Mouse (Mus musculus) c-Kit-positive CD71-negative TER-119-negative erythroid progenitor cells, embryonic 14.5 days (primary cell): ENCODE results near the gene Gjd3.

Experiments used
- DNase-seq: peaks from one replicate; pipeline ENCODE4 v3.0.0-alpha.2; 2013; ENCODE audit warnings: low read depth

Gene Gjd3

GRCm38 (mm10) chr11:98981289-98981996 lies 1.4 kb downstream of the Gjd3 start:
- no peak for DNase-seq

DNA sequence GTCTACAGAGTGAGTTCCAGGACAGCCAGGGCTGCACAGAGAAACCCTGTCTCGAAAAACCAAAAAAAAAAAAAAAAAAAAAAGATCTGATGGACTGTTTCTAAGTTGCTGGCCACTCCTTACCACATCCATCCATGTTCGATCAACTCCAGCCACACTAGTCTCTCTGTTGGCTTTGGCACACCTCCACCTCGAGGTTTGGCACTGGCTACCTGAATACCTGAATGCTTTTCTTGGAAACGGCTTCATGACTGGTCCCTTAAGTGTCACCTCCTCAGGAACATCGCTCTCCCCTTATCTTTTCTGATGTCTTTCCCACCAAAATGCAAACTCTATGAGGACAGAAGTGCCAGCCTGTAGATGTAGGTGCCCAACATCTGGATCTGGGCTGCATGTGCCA lies 3.5 kb downstream of the Gjd3 start:
- DNase-seq = no peak

- no peak for DNase-seq
Observed at GRCm38 (mm10) chr11:98978526-98979148, 4.2 kb downstream of the Gjd3 start.

DNA sequence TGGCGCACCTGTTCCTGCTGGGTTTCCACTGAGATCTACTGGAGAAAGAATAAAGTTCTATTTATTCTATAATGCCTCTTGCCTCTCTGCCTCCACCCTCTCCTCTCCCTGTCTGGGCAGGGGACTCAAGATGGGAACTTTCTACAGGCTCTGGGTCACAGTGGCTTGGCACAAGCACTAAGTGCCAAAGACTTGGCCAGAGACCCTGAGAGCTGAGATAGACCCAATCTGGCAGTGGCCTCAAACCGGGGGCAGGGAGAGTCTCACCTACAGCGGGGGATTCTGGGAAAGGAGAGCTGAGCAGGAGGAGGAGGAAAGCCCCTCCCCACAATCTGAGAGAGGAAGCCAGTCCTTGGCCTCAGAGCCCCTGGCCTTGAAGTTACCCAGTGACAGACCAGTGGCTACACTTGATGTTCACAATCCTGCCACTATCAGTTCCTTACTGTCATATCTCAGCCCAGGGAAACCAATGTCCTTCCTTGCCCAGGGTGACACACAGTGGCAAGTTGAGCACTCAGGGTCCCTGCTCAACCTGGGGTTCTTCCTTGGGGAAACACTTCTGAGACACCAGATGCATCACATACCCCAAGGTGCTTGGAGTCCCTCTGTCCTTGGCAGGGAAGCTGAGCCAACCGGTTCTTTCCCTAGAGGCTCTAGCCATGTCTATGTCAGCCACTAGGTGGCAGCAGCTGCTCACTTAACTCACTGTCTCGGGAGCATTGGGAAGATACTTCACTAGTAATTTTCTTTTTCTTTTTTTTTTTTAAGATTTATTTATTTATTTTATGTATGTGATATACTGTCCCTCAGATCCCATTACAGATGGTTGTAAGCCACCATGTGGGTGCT lies 7.7 kb downstream of the Gjd3 start:
- no peak for DNase-seq

- no peak for DNase-seq
Observed at GRCm38 (mm10) chr11:98974213-98974612, 8.6 kb downstream of the Gjd3 start.

GRCm38 (mm10) chr11:98973584-98973983 lies 9.2 kb downstream of the Gjd3 start:
- DNase-seq = no peak

DNA sequence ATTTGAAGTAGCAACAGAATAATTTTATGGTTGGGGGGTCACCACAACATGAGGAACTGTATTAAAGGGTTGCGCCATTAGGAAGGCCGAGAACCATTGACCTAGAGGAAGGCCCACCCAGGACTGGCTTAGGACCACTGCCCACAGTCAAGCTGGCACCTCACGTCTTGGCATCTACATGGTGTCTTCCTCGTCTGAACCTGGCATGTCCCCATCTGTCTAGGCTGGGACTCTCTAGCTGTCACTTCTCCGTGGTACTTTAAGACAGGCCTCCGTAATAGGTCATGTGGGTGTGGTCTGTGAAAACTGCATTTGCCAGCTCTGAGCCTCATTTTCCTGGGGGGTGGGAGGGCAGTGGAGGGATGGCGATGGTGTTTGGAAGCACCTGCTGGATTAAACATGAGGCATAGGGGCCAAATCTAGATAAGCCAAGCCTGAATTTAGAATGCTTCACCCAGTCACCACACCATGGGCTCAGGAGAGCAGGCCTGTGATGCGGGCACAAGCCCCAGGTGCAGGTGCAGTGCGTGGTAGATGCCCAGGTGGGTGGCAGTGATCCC lies 9.9 kb downstream of the Gjd3 start:
- no peak for DNase-seq

- DNase-seq = no peak
Observed at GRCm38 (mm10) chr11:98972215-98972614, 10.6 kb downstream of the Gjd3 start.

- no peak for DNase-seq
Observed at GRCm38 (mm10) chr11:98971316-98972031, 11.3 kb downstream of the Gjd3 start.

DNA sequence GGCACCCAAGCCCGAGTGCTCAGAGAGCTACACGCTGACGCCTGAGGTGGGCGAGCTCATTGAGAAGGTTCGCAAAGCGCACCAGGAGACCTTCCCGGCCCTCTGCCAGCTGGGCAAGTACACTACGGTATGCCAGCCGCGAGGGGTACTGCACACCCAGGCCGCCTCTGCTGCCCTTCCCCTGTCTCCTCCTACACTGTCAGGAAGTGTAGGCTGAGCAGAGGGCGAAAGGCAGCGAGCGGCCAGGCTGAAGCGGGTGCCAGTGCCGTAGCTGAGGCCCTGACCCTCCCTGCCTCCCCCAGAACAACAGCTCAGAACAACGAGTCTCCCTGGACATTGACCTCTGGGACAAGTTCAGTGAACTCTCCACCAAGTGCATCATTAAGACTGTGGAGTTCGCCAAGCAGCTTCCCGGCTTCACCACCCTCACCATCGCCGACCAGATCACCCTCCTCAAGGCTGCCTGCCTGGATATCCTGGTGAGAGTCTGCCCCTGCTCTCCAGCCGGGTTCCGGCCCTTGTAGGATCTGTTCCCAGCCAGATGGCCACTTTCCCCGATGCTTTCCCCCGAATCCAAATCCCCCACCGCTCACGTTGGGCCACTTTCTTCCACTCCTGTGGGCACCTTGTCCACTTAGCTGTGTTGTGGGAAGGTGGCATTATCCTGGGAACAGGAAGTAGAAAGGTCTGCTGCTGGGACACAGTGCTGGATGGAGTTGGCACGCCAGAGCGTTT lies 12.5 kb downstream of the Gjd3 start:
- no peak for DNase-seq

DNA sequence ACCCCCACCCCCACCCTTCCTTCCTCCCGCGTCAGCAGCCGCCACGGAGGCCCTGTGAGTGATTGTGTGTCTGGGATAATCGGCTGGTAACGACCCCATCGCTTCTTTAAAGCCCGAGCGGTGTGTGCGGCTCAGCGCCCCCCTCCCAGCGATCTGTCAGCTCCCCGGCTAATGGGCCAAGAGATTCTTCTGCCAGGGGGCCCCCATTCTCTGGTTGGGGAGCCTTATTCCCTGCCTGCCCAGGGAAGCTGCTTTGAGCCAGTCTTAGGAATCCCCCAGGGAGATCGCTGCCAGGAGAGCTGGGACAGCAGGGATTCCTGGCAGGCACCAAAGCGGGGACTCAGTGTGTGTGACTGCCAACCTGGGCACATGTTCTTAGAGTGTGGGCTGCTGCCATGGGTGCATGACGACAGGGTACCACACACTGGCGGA lies 13.3 kb downstream of the Gjd3 start:
- DNase-seq = no peak

- DNase-seq = no peak
Observed at GRCm38 (mm10) chr11:98968716-98969495, 13.9 kb downstream of the Gjd3 start.

GRCm38 (mm10) chr11:98968079-98968478 lies 14.7 kb downstream of the Gjd3 start:
- no peak for DNase-seq

DNA sequence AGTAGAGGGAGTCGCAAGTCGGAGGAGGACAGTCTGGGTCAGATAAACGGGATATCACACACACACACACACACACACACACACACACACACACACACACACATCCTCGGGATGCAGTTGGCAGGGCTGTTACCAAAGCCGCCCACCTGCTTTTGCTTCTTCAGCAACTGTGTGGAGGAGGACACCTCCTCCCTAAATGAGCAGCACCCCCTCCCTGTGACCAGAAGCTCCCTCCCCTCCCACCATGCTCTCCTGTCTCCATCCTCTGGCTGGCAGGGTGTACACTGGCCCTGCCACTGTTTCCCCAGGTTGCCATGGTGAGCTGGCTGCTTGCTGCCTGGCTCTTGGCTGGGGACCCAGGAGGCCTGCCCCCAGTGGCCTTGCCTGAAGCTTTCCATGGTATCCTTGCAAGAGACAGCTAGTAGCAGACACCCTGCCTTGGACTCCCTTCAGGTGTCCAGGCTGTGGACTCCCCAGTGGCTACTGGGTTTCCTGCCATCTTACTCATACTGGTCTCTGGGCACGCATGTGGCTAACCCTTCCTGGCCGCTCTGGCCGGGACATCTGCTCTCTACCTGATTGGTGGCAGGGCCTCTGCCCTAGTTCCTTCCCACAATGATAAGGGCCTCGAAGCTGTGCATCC lies 16.2 kb downstream of the Gjd3 start:
- no peak for DNase-seq

DNA sequence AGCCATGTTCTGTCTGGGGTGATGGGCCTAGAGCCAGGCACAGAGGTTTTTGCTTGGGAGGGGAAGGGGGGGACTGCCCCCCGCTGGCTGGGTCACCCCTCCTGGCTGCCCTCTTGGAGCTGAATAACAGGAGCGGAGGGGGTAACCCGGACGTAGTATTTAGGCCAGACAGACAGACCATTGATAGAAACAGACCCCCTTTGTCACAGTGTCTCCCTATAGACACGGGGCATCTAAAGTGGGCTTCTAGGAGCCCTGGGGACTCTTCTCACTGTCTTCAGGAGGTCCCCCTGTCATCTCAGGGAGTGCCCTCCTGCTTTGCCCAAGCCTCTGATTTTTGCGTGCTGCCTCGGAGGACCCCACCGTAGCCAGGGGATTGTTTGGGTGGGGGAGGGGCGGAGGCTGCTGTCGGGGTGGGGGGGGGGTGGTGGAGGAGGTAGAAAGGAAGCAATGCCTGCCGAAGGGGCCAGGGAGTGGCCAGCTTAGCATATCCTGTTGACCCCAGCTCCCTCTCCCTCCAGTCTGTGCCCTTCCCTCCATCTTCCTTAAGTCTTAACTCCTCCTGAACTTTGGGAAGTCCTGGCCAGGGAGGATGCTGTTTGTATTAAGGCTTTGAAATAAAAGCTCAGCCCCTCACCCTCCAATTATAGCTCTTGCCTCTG lies 17.3 kb downstream of the Gjd3 start:
- DNase-seq = no peak

DNA sequence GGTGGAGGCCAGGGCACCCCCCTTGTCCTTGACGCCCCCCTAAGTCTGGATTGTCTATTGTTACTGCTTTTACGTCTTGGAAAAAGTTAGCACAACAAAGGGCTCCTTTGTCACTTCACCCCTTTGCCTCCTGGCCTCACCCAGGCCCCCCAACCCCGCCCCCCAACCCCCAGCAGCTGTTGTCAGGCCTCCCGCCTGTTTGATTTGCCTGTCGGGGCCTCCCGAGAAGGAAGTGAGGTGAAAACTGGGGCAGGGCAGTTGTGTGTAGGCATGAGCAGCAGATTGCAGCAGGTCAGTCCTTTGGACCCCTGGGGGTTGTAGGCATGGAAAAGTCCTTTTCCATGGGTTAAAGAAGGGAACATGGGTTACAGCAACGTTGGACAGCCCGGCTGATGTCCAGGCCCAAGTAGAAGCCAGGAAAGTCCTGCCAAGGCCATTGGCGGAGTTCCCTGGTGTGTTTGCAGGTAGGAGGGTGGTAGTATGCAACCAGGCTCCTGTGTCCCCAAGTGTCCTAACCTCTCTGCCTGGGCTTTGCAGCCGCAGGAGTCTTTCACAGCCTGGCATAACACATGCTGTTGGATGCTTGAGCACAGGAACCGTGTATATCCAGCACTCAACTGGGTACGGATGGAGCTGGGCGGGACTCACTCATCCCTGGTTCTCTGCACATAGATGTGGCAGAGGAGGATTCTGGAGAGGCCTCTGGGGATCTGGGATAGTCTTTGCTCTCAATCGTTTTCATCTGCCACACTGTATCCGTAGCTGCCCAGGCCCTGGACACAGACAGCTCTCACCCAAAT lies 18.0 kb downstream of the Gjd3 start:
- no peak for DNase-seq

DNA sequence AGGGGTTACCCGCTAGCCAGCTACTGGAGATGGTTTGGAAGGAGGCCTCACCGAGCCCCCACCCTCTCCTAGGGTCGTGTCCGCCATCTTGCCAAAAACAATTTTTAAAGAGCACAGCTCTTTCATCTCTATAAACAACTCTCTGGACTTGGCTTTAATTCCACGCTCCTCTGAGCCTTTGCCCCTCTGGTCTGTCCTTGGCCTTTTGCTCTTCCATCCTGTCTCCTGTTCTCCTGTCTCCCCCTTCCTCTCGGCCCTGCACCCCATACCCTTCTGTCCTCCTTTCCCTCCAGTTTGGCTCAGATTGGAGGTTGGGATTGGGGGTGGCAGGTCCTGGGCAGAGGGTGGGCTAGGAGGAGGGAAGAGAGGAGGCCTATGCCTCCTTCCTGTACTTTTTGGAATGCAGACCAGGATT lies 18.6 kb downstream of the Gjd3 start:
- no peak for DNase-seq

DNA sequence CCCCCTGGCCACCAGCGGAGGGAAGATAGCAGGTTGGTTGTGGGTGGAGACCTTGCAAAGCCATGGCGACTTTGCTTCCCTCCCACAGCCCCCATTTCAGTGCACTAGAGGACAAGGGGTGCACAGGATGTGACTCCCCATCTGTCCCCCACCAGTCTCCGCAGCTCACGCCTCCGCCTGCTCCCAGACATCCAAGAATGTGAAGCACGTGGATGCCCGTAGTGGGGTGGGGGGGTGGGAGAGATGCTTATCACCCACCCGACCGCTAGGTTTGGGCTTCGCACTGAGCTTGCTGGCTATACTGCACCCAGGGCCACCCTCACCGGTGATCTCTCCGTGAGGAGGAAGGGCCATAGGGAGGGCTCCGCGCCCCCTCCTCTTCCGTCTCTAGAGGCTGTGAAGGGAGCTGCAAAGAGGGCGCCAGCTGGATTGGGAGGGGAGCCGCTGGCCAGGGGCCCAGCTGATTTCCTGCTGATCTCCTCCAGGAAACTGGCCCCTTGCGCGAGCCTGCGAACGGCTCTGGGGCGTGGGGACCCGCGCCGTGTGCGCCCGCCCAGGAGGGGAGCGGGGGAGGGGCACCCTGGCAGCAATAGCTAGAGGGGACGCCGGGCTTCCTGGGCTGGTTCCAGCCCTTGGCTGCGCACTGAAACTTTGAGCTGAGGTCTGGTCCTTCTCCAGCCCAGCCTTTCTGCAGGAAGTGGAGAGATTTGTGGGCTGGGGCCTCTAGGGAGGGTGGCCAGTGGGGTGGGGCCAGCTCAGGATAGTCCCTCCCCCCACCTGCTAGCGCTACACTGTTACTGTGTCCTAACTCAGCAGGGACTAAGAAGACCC lies 19.4 kb downstream of the Gjd3 start:
- DNase-seq = no peak
